Mouse (Mus musculus): ENCODE measurements at regions not wholly inside any gene's neighbourhood (a gene's known extent, or its start where the extent isn't known, plus 50 kb on each side); places are given as distances from the start of the nearest gene placed in this dataset.

GRCm38 (mm10) chr1:194334752-194335719 is 283.0 kb upstream of the Plxna2 start:
- no peak for DNase-seq (ENCODE audit: low spot score)

DNA sequence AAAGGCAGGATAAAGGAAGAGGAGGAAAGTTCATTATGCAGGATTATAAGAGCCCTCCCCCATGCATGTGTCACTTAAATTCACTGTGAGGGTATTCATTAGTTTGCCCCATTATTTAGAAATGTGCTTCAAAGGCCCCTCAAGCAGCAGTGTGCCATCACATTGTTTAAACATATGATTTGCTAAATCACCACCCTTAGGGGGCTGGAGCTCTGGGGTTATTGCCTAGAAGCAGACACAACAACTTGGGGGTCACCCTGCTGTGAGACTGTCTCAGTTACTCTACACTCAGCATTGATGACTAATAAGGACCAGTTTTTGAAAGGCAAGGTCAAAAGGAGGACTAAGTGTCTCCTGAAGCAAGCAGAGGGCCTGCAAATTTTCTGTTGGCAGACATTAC is 285.4 kb upstream of the Plxna2 start:
- peak; percentile 23 for DNase-seq (ENCODE audit: low spot score)

DNA sequence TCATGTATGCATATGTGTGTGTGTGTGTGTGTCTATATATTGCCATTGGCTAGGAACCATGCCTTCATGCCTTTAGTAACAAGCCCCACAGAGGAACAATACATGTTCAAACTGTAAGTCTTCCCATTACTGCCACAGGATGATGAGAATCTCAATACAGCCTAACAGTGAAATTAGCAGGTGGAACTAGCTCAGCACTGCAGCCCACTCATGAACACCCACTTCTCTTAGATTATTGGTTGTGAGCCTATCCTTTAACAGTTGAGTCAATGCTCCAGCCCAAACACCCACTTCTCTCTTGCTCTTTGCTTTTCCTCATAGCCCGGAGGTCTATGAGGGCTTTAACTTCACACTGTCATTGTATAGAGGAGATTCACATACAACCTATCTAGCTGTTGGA is 287.5 kb upstream of the Plxna2 start:
- no peak for DNase-seq (ENCODE audit: low spot score)

- no peak for DNase-seq (ENCODE audit: low spot score)
Measured at GRCm38 (mm10) chr1:194320320-194321036, 297.5 kb upstream of the Plxna2 start.

DNA sequence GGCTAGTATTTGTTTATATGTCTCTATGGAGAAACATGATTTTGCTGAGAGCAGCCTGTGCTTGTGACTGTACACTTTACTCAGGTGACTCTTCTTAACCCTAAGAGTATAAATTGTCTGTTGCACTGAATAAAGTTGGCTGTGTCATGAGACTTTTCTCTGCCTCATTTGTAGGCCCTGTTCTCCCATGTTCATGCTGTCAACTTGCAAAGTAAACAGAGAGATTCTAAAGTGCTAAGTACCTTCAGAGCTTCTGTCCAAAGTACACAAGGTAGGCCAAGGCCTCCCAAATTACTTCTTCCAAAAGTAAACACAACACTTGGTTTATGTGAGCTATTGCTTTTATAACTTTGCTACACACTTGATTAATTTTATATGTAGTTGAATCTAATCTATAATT is 299.7 kb upstream of the Plxna2 start:
- DNase-seq (ENCODE audit: low spot score): no peak

GRCm38 (mm10) chr1:194315593-194315992 is 302.4 kb upstream of the Plxna2 start:
- no peak for DNase-seq (ENCODE audit: low spot score)

- DNase-seq (ENCODE audit: low spot score): peak; percentile 68
Measured at GRCm38 (mm10) chr1:194310373-194310772, 307.6 kb upstream of the Plxna2 start.

GRCm38 (mm10) chr1:194308648-194309047 is 309.4 kb upstream of the Plxna2 start:
- no peak for DNase-seq (ENCODE audit: low spot score)

DNA sequence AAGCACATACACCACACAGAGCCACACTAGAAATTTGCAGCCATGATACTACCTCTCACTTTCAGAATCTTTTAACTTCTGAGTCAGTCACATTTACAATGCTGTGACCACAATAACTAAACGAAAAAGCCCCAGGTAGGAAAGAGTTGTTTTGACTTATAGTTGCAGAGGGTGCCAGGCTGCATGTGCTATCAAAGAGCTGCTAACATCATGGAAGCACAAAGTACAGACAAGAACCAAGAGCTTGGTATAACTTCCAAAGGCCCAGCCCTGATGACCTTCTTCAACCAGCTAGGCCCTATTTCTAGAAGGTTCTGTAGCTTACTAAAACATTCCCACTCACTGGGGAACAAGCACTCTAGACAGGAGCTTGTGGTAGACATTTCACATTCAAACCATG is 314.1 kb upstream of the Plxna2 start:
- DNase-seq (ENCODE audit: low spot score): no peak

GRCm38 (mm10) chr1:194302775-194303174 is 315.2 kb upstream of the Plxna2 start:
- DNase-seq (ENCODE audit: low spot score): no peak

DNA sequence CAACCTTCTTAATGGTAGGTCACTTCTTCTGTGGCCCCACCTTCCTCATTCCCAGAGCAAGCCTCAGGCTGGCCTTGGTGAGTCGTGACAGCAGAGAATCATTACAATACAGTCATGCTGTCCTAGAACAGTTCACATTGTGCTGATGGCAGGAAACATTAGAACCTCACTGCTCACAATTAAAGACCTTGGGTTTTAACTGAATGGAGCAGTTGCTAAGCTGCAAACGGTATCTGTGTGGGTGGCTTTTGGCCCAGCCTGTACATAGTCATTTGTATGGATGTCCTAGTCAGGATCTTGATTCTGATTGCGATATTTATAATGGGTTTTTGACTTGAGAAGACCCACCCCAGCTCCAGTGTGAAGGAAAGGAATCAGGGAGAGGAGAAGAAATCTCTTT is 336.1 kb upstream of the Plxna2 start:
- no peak for DNase-seq (ENCODE audit: low spot score)

DNA sequence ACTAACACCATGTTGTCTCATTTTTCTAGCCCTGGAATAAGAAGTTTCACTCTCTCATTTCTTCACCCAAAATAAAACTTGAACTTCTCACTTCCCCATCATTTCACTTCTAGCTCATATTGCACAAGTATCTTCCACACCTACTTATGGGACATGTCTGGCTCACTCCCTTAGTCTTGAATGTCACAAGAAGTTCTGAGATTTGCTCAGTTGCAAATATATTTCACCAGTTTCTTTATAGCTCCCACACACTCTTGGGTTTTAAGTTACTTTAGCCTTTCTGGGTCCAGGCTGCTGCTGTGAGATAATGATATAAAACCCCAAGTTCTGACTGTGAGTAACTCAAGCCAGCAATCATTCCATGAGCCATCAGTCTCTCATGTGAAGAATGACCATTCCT is 350.0 kb upstream of the Plxna2 start:
- DNase-seq (ENCODE audit: low spot score): no peak

GRCm38 (mm10) chr1:194262374-194262773 is 355.6 kb upstream of the Plxna2 start:
- DNase-seq (ENCODE audit: low spot score): no peak

GRCm38 (mm10) chr1:194259957-194260356 is 358.1 kb upstream of the Plxna2 start:
- DNase-seq (ENCODE audit: low spot score): no peak

GRCm38 (mm10) chr1:194244776-194245366 is 373.1 kb upstream of the Plxna2 start:
- DNase-seq (ENCODE audit: low spot score): no peak

DNA sequence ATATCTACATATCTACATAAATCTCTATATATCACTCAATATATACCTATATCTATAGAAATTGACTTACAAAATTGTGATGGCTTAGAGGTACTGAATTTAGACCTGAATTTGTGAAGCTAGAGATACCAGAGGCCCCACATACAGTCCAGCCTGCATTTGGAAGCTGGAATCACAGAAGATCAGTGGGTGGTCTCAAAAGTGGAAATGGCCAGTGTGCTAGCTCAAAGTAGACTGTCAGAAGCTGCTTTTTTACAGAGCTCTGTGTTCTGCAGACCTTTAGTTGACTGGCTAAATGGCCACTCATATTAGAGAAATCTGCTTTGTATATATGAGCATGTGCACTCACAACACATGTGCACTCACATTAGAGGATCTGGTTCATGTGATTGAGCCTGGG is 376.9 kb upstream of the Plxna2 start:
- no peak for DNase-seq (ENCODE audit: low spot score)

- peak; percentile 44 for DNase-seq (ENCODE audit: low spot score)
Measured at GRCm38 (mm10) chr1:194231206-194231605, 386.8 kb upstream of the Plxna2 start.

GRCm38 (mm10) chr1:194226550-194227160 is 391.4 kb upstream of the Plxna2 start:
- DNase-seq (ENCODE audit: low spot score): peak; percentile 65

DNA sequence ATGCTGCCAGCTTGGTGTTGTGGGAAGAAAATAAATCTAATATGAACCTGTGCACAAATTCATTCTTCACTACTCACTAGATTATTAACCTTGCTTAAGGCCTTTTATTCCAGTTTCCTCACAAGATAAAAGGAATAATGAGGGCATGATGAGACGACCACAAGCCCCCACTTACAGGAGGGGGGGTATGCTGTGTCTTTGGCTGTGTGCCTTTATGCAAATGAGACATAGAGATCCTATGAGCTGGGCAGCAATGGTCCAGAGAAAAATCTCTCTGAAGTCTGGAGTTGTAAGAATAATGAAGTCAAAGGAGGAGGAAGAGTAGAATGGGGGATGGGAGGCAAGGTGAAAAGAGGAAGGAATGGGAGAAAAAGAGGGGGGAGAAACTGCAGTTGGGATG is 392.2 kb upstream of the Plxna2 start:
- no peak for DNase-seq (ENCODE audit: low spot score)

DNA sequence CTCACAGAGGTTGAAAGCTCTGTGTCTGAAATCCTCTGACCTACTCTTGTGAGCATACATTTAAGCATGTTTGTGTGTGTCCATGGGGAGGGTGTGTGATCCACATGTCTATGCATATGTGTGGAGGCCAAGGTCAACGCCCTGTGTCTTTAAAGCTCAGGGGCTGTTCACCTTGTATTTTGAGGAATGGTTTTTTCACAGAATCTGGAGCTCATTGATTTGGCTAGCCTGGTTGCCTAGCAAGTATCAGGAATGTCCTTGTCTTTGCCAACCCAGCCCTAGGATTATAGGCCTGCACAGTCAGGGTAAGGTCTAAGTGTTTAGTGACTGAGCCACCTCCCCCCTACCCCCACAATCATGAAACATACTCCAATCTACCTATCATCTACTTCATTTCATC is 394.0 kb upstream of the Plxna2 start:
- DNase-seq (ENCODE audit: low spot score): no peak

DNA sequence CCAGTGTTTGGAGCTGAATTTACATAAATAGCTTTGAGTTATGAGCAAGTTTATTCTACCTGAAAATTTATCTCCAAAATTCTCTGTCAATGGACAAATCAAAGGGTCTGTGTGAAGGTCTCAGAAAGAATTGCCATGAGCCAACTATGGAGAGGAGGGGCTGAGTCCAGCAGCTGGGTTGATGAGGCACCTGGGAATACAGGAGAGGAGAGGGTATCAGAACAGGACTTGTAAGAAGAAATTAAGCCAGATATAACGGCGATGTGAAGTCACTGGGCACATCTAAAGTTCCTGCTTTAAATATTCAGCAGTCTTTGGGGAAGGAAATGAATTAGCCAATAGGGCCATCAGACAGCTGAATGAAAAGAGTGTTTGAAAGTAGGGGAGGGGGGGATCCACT is 394.4 kb upstream of the Plxna2 start:
- no peak for DNase-seq (ENCODE audit: low spot score)

DNA sequence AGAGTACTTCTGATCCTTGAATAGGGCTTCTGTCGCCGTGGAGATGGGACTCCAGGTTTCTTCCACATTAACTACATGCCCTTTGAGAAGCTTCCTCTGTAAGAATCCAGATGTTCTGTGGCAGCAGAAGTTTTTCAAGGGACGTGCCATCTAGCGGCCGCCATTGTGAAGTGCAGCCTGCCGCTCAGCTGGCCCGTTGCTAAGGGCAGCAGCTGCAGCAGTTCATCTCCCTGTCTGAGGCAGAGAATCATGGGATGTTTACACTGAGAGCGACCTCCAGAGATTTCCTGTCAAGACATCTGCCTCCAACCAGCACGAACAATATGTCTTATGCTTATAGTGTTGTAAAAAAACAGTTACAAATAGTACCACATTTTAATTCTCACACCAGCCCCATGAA is 395.0 kb upstream of the Plxna2 start:
- DNase-seq (ENCODE audit: low spot score): peak; percentile 90
